Mouse (Mus musculus): ENCODE data around the gene Vgll1. TPM values are rescaled to one million over a fixed set of nuclear protein-coding genes. Genes with fewer than 3 reads are reported as not detected.

The Vgll1 gene
- not detected for total RNA-seq (2021)
- long read RNA-seq, experiment 1, result 0 reads
- long read RNA-seq, experiment 2, result 0 reads

- no peak for DNase-seq (ENCODE audit: low spot score in 2 of 2)
Observed at GRCm38 (mm10) chrX:57087806-57088205, at the start of gene Vgll1. TSS of gene Vgll1 (plus strand) at chrX:57088106.

- DNase-seq (ENCODE audit: low spot score in 2 of 2), result no peak
Observed at GRCm38 (mm10) chrX:57042774-57043173, 45.1 kb upstream of the Vgll1 start, which contains the start of gene Brs3. TSS of gene Brs3 (plus strand) at chrX:57043074.

- DNase-seq (ENCODE audit: low spot score in 2 of 2), result no peak
Observed at GRCm38 (mm10) chrX:57043869-57044268, 44.0 kb upstream of the Vgll1 start.

GRCm38 (mm10) chrX:57052848-57053173 is 35.1 kb upstream of the Vgll1 start:
- no peak for DNase-seq (ENCODE audit: low spot score in 2 of 2)

- peak; percentile 66 to 74 for DNase-seq (ENCODE audit: low spot score in 2 of 2)
Observed at GRCm38 (mm10) chrX:57053174-57053992, 34.5 kb upstream of the Vgll1 start, which contains the start of gene Htatsf1. TSS of gene Htatsf1 (plus strand) at chrX:57053583.

GRCm38 (mm10) chrX:57053993-57054385 is 33.9 kb upstream of the Vgll1 start:
- DNase-seq (ENCODE audit: low spot score in 2 of 2), result no peak

- no peak for DNase-seq (ENCODE audit: low spot score in 2 of 2)
Observed at GRCm38 (mm10) chrX:57081496-57081895, 6.4 kb upstream of the Vgll1 start.

GRCm38 (mm10) chrX:57103415-57103814 is 15.5 kb downstream of the Vgll1 start:
- DNase-seq (ENCODE audit: low spot score in 2 of 2), result no peak

GRCm38 (mm10) chrX:57106956-57107355 is 19.1 kb downstream of the Vgll1 start:
- DNase-seq (ENCODE audit: low spot score in 2 of 2), result no peak

GRCm38 (mm10) chrX:57118143-57118542 is 30.2 kb downstream of the Vgll1 start:
- no peak for DNase-seq (ENCODE audit: low spot score in 2 of 2)

GRCm38 (mm10) chrX:57120768-57121167 is 32.9 kb downstream of the Vgll1 start:
- no peak for DNase-seq (ENCODE audit: low spot score in 2 of 2)

GRCm38 (mm10) chrX:57130633-57131032 is 42.7 kb downstream of the Vgll1 start:
- DNase-seq (ENCODE audit: low spot score in 2 of 2), result no peak

- DNase-seq (ENCODE audit: low spot score in 2 of 2), result no peak
Observed at GRCm38 (mm10) chrX:57137627-57138026, 49.7 kb downstream of the Vgll1 start.

- DNase-seq (ENCODE audit: low spot score in 2 of 2), result no peak
Observed at GRCm38 (mm10) chrX:57153520-57153919, 65.6 kb downstream of the Vgll1 start.

Other genes starting within 250 kb of the Vgll1 start
- gene Adgrg4, start 217.9 kb upstream of the Vgll1 start, total RNA-seq (2021), result not detected
- gene Brs3, start 45.0 kb upstream of the Vgll1 start, total RNA-seq (2021), result not detected
- 10 to 100 TPM; 53.2 to 57.5 TPM for gene Htatsf1, start 34.5 kb upstream of the Vgll1 start, total RNA-seq (2021)
- gene Cd40lg, start 124.0 kb downstream of the Vgll1 start, total RNA-seq (2021), result not detected

All from left cerebral cortex, adult 18-20 months (tissue).